Mouse (Mus musculus) testis, adult 2 months (tissue): Measurements from ENCODE around the gene Txn2.

ENCODE experiments used
- CTCF ChIP-seq: fragments of 200-500 bp; IDR thresholded peaks from 2 replicates; pipeline ENCODE4 v1.5.1; 2012; ENCODE audit warnings: low read depth, mild to moderate bottlenecking, inconsistent platforms, low read length, moderate library complexity; ENCODE audit not compliant: control insufficient read depth, insufficient read depth, insufficient replicate concordance
- POLR2A ChIP-seq: fragments of 200-500 bp; IDR thresholded peaks from 2 replicates; pipeline ENCODE4 v1.6.1; 2012; ENCODE audit warnings: low read depth, mild to moderate bottlenecking, inconsistent platforms, low read length, moderate library complexity; ENCODE audit not compliant: control insufficient read depth

DNA sequence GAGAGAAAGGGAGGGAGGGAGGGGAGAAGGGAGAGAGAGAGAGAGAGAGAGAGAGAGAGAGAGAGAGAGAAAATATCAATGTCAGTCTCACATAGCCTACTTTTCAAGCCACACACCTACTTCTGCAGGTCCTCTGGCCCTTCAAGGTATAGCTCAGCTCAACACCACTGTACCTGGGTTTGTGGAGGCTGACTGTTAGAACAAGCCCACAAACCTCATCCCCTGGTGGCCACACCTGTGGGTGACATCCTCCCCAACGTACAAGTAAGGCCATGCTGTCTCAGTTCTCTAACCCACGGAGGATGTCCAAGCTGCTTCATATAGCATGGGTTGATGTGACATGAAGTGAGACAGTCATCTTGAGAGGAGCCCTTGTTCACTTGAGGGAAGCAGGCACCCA is 51.6 kb downstream of the Txn2 start:
- TF ChIP-seq CTCF (no peak), POLR2A (no peak)
